ENCODE assay signal across 27 mouse cellular contexts in the genomic region with DNA sequence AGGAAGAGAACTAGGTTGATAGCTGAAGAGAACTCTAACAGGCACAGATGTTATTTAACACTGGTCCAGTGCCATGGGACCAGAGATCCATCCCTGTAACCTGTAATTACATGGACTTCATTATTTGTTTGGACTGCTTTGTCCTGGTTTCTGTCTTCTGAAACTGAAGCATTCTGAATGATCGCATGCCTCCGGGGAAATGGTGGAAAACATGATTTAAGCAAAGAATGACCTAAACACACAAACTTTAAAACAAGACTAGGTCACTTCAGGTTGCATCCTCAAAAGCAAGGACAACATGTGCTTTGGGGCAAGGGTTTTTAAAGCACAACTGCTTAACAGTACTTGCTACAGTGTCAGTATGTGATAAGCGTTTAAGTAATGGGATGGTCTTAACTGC. TPM values are rescaled to one million over a fixed set of nuclear protein-coding genes. Genes with fewer than 3 reads are reported as not detected.
DNase-seq lines count a peak whose midpoint lies in the region; ATAC-seq and TF ChIP-seq lines count a peak whose summit lies in the region.
"Had no signal": no experiment of that assay in that cellular context is flagged by ENCODE, and none has a peak within 500 bp of the region (broad histone marks: within the 10 kb centered on the region; RNA-seq: fewer than 3 reads in every experiment).

No protein-coding gene starts in this region.

- peak; percentile 24 for DNase-seq in gastrocnemius, adult 2 months
- DNase-seq in gastrocnemius, postnatal 4 days (ENCODE audit: low spot score in 2 of 2): no peak
- no peak for DNase-seq in heart, postnatal 36 days
- DNase-seq in heart, postnatal 10 days: peak; percentile 24 to 26
- DNase-seq in heart, adult 9 months (ENCODE audit: low spot score in 2 of 2): no peak
- DNase-seq in forebrain, embryonic 11.5 days (ENCODE audit: low spot score): no peak
- DNase-seq: adrenal gland, adult 8-10 months; cerebellum, adult 8-10 months; cerebellum, postnatal 25 days; kidney, postnatal 36 days; layer of hippocampus, postnatal 36 days; liver; lung, adult 2 months; right cerebral cortex, postnatal 25 days; spleen, adult 18-20 months; thymus, postnatal 14 days had no signal

- no peaks in the 10 kb centered on the region for H3K36me3 ChIP-seq in heart, embryonic 13.5 days
- no peaks in the 10 kb centered on the region for H3K36me3 ChIP-seq in forebrain, embryonic 11.5 days (ENCODE audit: control insufficient read depth, insufficient read depth, low read length)
- H3K36me3 ChIP-seq: forebrain, embryonic 15.5 days; G1E; hindbrain, embryonic 10.5 days; hindbrain, embryonic 15.5 days; midbrain, embryonic 10.5 days; midbrain, embryonic 15.5 days; neural tube, embryonic 15.5 days had no signal

- no peaks in the 10 kb centered on the region for H3K27me3 ChIP-seq in heart, embryonic 13.5 days (replicated peaks)
- no peaks in the 10 kb centered on the region for H3K27me3 ChIP-seq in forebrain, embryonic 11.5 days (ENCODE audit: control insufficient read depth, insufficient read depth, low read length)
- H3K27me3 ChIP-seq: forebrain, embryonic 15.5 days; hindbrain, embryonic 15.5 days; midbrain, embryonic 15.5 days; neural tube, embryonic 15.5 days had no signal

- H3K9me3 ChIP-seq in heart, embryonic 13.5 days: no peaks in the 10 kb centered on the region
- H3K9me3 ChIP-seq in forebrain, embryonic 11.5 days (ENCODE audit: control insufficient read depth, low read length): no peaks in the 10 kb centered on the region
- H3K9me3 ChIP-seq: forebrain, embryonic 15.5 days; G1E; hindbrain, embryonic 10.5 days; hindbrain, embryonic 15.5 days; midbrain, embryonic 10.5 days; midbrain, embryonic 15.5 days; neural tube, embryonic 15.5 days had no signal

- no peak overlapping the region for H3K4me2 ChIP-seq in heart, embryonic 13.5 days
- H3K4me2 ChIP-seq in forebrain, embryonic 11.5 days (ENCODE audit: low read depth, low read length, severe bottlenecking): no peak overlapping the region
- H3K4me2 ChIP-seq: forebrain, embryonic 15.5 days; hindbrain, embryonic 15.5 days; midbrain, embryonic 15.5 days; neural tube, embryonic 15.5 days had no signal

- intact Hi-C loops in gastrocnemius, adult 2 months (cut with DNase I): loop anchor here (5.0 kb wide), 1 partner anchor 80 kb away; no protein-coding TSS in a partner anchor
- intact Hi-C loops in heart, postnatal 36 days (cut with DNase I): loop anchor here (2.0 to 5.0 kb wide), 2 partner anchors 35 kb away; no protein-coding TSS in a partner anchor
- intact Hi-C loops in heart, postnatal 10 days (cut with DNase I): loop anchor here (2.0 kb wide), 1 partner anchor 81 kb away; no protein-coding TSS in a partner anchor

- peak overlapping the region; percentile 83 for H3K27ac ChIP-seq in gastrocnemius, adult 2 months
- H3K27ac ChIP-seq in heart, embryonic 13.5 days (replicated peaks): peak overlapping the region; percentile 86
- H3K27ac ChIP-seq in brown adipose tissue, adult 24 weeks (replicated peaks; ENCODE audit: low read depth, low read length): peak overlapping the region; percentile 73
- H3K27ac ChIP-seq in forebrain, embryonic 11.5 days (ENCODE audit: low read depth, low read length): no peak overlapping the region
- H3K27ac ChIP-seq: forebrain, embryonic 15.5 days; hindbrain, embryonic 10.5 days; hindbrain, embryonic 15.5 days; liver, embryonic 14.5 days; midbrain, embryonic 10.5 days; midbrain, embryonic 15.5 days; neural tube, embryonic 15.5 days had no signal

- H3K9ac ChIP-seq in heart, embryonic 13.5 days: no peak overlapping the region
- no peak overlapping the region for H3K9ac ChIP-seq in forebrain, embryonic 11.5 days (ENCODE audit: low read length)
- H3K9ac ChIP-seq: forebrain, embryonic 15.5 days; hindbrain, embryonic 15.5 days; liver, embryonic 14.5 days; midbrain, embryonic 15.5 days; neural tube, embryonic 15.5 days had no signal

- TF ChIP-seq CTCF in gastrocnemius, adult 2 months (IDR thresholded peaks at IDR 0.05): no peak

- ATAC-seq in heart, embryonic 13.5 days (ENCODE audit: extremely low read depth, insufficient number of reproducible peaks, low FRiP score, low TSS enrichment): no peak
- ATAC-seq in forebrain, embryonic 11.5 days (replicated peaks; ENCODE audit: low FRiP score): no peak
- ATAC-seq: forebrain, embryonic 15.5 days; inflammation-experienced regulatory T-cells, adult 6 months; midbrain, embryonic 15.5 days had no signal

- peak overlapping the region; percentile 15; the same call in 1 of the 2 replicates for H3K4me3 ChIP-seq in gastrocnemius, adult 2 months
- H3K4me3 ChIP-seq in heart, embryonic 13.5 days: no peak overlapping the region
- no peak overlapping the region for H3K4me3 ChIP-seq in brown adipose tissue, adult 24 weeks (ENCODE audit: insufficient read depth, low read depth, low read length)
- no peak overlapping the region for H3K4me3 ChIP-seq in forebrain, embryonic 11.5 days (ENCODE audit: low read depth, low read length)
- H3K4me3 ChIP-seq: forebrain, embryonic 15.5 days; hindbrain, embryonic 10.5 days; hindbrain, embryonic 15.5 days; midbrain, embryonic 10.5 days; midbrain, embryonic 15.5 days; neural tube, embryonic 15.5 days had no signal

- peaks cover 60% of the 10 kb centered on the region for H3K4me1 ChIP-seq in heart, embryonic 13.5 days
- peaks cover 27% of the 10 kb centered on the region for H3K4me1 ChIP-seq in brown adipose tissue, adult 24 weeks (ENCODE audit: control insufficient read depth, insufficient read depth, insufficient read length, low read length)
- no peaks in the 10 kb centered on the region for H3K4me1 ChIP-seq in forebrain, embryonic 11.5 days (replicated peaks; ENCODE audit: control insufficient read depth, insufficient read depth, low read length)
- H3K4me1 ChIP-seq: forebrain, embryonic 15.5 days; midbrain, embryonic 15.5 days; neural tube, embryonic 15.5 days had no signal

- 76% methylated on average over 3 of the region's 3 CpGs for WGBS in heart, embryonic 13.5 days
- 90% methylated on average over 3 of the region's 3 CpGs for WGBS in forebrain, embryonic 11.5 days

RNA-seq across cellular contexts. Expression of a gene that starts 8.2 kb away (rescaled TPM):
- total RNA-seq in gastrocnemius, adult 2 months (2021): 10 to 100 TPM; 14.4 to 17.0 TPM
- 10 to 100 TPM; 35.7 to 40.0 TPM for total RNA-seq in gastrocnemius, postnatal 4 days (2021)
- 44.6 and 49.0 TPM in 2 replicates for polyA plus RNA-seq in heart, embryonic 13.5 days (2015; fragmentation: Nextera tagmentation; extraction: Ambion mirVana)
- 10 to 100 TPM; 41.2 to 42.9 TPM for total RNA-seq in heart, postnatal 36 days (2021)
- total RNA-seq in heart, postnatal 10 days (2021): 10 to 100 TPM; 61.1 to 69.4 TPM
- 8.7 and 13.7 TPM in 2 replicates for polyA plus RNA-seq in brown adipose tissue, adult 24 weeks (2012; ENCODE audit: insufficient read depth, insufficient read length, missing spikeins)
- polyA plus RNA-seq in forebrain, embryonic 11.5 days (2014; fragmentation: Nextera tagmentation; extraction: Ambion mirVana): 9.4 and 10.4 TPM in 2 replicates
- polyA plus RNA-seq: G1E; inflammation-experienced regulatory T-cells, adult 6 months had no signal

Comparison
In these comparisons a context has a peak if more than half of its experiments do, and no peak if none do; other contexts are left out.
1. DNase-seq: peak in gastrocnemius, adult 2 months (single experiment) and heart, postnatal 10 days (2 of 2); none in gastrocnemius, postnatal 4 days (0 of 2), heart, postnatal 36 days (0 of 2), heart, adult 9 months (0 of 2) and forebrain, embryonic 11.5 days (single experiment).